Mouse (Mus musculus): Measurements from ENCODE around the gene Cldn14.

Cldn14 gene

GRCm38 (mm10) chr16:93947396-93947795 lies 61.2 kb downstream of the Cldn14 start:
- DNase-seq (ENCODE audit: low read depth, low spot score) = no peak

DNA sequence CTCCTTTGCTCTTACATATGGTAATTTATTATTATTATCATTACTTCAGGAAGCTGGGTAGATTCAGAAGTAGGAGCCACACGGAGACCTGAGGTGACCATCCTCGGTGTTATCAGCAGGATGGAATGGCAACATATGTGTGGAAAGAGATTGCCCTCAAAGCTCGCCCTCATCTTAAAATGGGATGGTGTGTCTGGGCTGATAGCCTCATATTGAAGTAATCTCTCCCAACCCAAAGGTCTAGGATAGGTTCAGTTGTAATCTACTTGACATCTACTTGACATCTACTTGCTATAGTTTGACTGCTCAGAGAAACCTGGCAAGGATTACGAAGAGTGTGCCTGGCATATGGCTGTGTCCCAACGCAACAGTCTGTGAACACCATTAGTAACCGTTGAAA lies 64.3 kb downstream of the Cldn14 start:
- DNase-seq (ENCODE audit: low read depth, low spot score) = no peak

- DNase-seq (ENCODE audit: low read depth, low spot score) = no peak
Measured at GRCm38 (mm10) chr16:93942796-93943502, 65.7 kb downstream of the Cldn14 start.

DNA sequence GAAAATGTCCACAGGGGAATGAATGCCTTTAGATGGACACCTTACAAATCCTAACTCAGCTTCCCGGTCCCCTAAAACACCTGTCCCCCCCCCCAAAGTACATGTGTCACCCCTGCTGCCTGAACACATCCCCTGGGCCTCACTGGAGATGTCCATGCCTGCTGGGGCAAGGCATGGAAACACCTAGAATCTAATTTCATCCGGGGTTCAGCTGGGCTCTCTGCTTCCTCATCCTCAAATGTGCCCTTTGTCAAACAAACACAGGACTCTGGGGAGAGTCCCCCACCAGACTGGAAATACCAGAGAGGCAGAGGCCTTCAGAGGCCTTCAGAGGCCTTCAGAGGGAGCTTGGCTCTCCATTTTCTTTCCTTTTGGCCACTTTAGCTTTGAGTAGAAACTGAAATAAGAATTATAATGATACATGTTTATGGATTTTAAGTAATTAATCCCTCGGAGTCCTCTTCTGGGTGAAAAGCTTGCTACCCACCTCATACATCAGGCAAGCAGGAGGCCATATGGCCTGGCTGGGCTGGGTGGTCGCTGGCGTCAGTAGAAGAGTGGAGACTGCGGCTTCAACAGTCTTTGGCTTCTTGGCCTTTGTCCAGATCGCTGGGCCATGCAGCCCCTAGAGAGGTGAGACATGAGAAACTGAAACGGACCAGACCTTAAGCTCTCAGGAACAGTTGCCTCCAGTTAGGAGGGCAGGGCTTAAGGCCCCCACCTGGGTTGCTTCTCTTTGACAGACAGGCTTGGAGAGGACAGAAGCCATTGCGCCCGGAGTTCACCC lies 66.7 kb downstream of the Cldn14 start:
- DNase-seq (ENCODE audit: low read depth, low spot score) = no peak

GRCm38 (mm10) chr16:93939961-93940360 lies 68.7 kb downstream of the Cldn14 start:
- no peak for DNase-seq (ENCODE audit: low read depth, low spot score)

- peak; percentile 39 for DNase-seq (ENCODE audit: low read depth, low spot score)
Measured at GRCm38 (mm10) chr16:93938400-93938846, 70.2 kb downstream of the Cldn14 start.

GRCm38 (mm10) chr16:93935009-93935408 lies 73.6 kb downstream of the Cldn14 start:
- no peak for DNase-seq (ENCODE audit: low read depth, low spot score)

- DNase-seq (ENCODE audit: low read depth, low spot score) = no peak
Measured at GRCm38 (mm10) chr16:93934588-93934987, 74.0 kb downstream of the Cldn14 start.

DNA sequence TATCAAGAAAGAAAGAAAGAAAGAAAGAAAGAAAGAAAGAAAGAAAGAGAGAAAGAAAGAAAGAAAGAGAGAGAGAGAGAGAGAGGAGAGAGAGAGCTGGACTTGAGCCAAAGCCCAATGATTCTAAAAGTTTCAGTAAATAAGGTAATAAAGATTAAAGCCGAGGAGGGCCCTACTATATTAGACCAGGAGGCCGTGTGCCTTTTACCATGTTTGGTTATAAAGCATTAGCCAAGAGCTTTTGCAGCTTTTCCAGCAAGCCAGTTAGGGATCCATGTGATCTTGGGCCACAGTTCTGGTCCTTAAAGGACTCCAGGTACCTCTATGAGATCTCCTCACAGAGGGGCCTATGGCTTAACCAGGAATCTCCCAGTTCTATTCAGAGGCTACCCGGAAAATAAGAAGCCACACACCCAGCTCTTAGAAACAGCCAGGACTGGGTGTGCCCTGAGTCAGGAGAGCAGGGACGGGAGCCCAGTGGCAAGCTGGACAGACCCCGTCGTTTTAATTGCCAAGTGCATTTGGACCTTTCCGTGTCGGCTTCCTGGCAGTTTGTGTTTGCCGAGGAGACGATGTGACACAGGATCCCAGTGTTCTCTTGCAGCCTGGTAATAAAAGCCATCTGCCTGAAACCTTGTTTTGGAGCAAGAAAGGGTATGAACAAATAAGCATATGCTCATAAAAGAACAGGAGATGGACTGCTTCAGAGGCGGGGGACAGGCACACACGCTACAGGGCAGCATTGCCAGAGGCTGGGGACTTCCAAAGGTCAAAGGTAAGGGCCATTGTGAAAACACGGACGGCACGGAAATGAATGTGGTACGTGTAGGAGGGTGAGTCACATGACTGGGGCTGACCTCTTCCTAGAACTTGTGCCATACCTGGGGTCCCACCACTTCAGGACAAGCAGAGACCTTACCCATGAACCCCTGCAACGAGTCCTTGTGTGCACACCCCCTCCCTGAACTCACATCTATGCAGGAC lies 76.2 kb downstream of the Cldn14 start:
- no peak for DNase-seq (ENCODE audit: low read depth, low spot score)

DNA sequence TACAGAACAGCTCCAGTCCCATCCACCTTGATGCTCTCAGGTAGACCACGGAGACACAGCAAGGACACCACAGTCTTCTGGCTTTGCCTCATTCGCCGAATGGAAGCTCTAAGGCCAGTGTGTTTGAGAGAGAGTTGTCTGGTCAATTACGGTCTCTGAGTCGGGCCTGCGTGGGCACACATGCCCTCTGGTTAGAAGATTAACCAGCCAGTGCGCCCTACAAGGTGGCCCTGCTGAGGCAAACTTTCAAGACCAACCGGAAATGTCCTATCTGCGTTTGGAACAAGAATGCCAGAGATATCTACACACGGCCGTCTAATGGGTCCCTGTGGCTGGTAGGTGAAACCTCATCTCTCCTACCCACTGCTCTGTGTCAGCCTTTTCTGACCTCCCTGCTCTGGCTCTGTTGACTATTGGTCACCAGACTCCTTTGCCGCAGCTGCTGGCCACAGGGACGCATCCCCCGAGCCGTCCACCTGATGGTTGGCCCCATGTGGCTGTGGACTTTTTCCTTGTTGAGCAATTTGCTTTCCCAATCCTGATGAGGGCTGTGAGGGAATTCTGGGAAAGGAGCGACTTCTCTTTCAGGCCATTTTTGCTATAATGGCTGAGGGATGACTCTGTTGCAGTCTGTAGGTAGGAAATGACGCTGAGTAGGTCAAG lies 79.1 kb downstream of the Cldn14 start:
- DNase-seq (ENCODE audit: low read depth, low spot score) = no peak

- no peak for DNase-seq (ENCODE audit: low read depth, low spot score)
Measured at GRCm38 (mm10) chr16:93925684-93926247, 82.9 kb downstream of the Cldn14 start.

GRCm38 (mm10) chr16:93923788-93924187 lies 84.8 kb downstream of the Cldn14 start:
- no peak for DNase-seq (ENCODE audit: low read depth, low spot score)

- no peak for DNase-seq (ENCODE audit: low read depth, low spot score)
Measured at GRCm38 (mm10) chr16:93922835-93923389, 85.7 kb downstream of the Cldn14 start.

DNA sequence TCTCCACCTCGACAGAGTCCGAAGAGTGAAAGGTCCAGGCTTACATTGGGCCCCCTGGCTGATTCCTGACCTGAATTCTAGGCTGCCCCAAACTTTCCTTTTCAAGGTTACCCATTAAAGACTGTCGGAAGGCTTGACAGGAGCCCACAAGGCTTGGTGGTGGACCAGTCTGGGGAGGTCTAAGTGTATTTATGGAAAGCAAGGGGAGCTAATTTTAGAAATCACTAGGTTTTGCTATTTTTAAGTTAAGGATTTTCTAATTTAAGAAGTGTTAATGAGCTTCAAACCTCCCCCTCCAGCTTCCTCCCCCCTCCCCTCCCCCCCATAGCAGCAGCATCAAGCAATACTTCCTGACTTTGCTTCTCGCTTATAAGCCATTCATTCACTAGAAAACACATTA lies 88.0 kb downstream of the Cldn14 start:
- no peak for DNase-seq (ENCODE audit: low read depth, low spot score)

DNA sequence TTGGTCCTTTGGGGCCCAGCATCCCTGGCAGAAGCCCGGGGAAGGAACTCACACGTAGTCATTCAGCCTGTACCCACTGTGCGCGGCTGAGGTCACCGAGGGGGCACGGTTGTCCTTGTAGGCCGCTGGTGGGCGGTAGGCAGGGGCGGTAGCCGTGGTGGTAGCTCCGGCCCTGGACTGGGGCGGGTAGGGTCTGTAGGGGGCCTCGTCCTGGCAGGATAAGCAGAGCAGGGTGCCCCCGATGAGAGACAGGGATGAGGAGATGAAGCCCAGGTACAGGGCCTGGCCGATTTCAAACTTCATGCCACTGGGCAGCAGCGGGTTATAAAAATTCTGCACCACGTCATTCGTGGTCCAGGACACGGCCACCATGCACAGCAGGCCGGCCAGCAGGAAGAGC lies 89.4 kb downstream of the Cldn14 start:
- no peak for DNase-seq (ENCODE audit: low read depth, low spot score)

DNA sequence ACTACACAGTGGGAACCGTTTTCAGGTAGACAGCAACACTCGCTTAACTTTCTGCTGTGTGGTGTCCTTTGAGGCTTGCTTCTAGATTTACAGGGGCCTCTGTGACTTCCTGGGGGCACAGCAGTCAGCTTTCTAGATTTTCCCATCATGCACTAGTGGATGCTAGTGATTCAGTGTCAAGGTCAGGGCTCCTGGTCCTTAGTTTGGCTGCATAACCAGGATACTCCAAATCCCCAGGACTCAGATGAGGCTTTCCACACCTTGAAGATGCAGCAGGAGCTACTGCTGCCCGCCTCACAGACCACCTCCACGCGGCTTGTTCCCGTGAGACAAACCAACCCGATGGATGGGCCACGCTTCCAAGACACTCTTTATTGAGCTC lies 90.0 kb downstream of the Cldn14 start:
- DNase-seq (ENCODE audit: low read depth, low spot score) = no peak

GRCm38 (mm10) chr16:93917712-93918678 lies 90.6 kb downstream of the Cldn14 start:
- DNase-seq (ENCODE audit: low read depth, low spot score) = no peak

GRCm38 (mm10) chr16:93915338-93915849 lies 93.2 kb downstream of the Cldn14 start:
- no peak for DNase-seq (ENCODE audit: low read depth, low spot score)

DNA sequence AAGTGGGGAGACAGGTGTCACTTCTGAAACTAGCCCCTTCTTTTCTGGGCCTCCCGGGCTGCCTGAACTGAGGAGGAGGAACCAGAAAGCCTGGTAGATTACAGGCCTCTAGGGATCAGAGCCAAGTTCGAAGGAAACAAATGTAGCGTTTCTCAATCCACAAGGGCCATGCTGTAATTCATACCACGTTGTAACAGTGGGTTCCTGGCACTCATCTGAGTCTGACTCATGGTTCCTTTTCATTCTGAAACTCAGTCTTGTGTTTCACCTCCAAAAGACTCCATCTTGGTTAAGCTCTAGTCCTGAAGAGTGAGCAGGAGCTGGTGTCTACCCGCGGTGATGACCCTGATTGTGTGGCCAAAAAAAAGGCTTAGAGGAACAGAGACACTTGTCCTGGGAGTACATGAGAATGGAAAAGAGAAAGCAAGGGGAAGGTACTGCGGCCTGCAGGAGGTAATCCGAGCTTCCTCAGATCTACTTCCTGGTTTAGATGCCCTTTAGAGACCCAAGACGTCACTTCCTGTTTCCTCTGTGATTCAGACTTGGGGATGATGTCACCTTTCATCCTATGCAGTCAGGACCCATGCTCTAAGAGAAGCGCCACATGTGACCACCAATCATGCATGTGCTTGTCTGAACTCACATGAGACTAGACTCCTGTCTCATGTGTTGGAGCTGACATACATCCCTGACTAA lies 94.6 kb downstream of the Cldn14 start:
- DNase-seq (ENCODE audit: low read depth, low spot score) = no peak
